Mouse (Mus musculus) ZHBTc4 (cell line): ENCODE measurements around the gene Gpx2.

ENCODE experiments used
- DNase-seq: peaks from one replicate; pipeline ENCODE4 v3.0.0-alpha.2; 2011; ENCODE audit warnings: low read depth, low spot score

Gpx2 gene

DNA sequence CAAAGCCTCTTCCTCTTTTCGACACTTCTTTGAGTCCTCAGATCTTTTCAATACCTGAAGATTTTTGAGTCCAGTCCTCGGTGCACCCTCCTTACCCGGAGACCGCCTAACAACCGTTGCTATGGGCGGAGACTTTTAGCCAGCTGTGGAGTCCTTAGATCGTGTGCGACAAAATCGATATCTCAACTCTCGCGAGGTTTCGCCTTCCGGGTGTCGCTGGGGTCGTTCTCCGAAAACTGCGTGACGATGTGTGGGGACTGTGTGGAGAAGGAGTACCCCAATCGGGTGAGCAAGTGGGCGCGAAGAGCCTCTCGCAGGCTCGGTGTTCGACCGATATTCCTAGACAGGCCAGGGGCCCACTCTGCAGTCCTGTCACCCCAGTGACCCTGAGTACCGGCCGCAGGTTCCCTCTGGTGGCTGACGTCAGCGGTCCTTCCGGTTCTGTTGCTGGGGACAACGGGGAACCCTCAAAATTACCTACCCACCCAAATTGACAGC, 30.0 kb downstream of the Gpx2 start, which contains the start of the genes Churc1 and Fntb:
Gene Churc1, plus strand, starts transcription at position 185 of the 498 bp plus-strand sequence.
Gene Fntb, plus strand, starts transcription at position 236 of the 498 bp plus-strand sequence.
- peak; percentile 98 for DNase-seq

- peak; percentile 80 for DNase-seq
These were observed 42.6 kb downstream of the Gpx2 start for GRCm38 (mm10) chr12:76752652-76753318.

GRCm38 (mm10) chr12:76750866-76751459, 44.4 kb downstream of the Gpx2 start:
- no peak for DNase-seq
